Comparison of ENCODE assay signal across 10 mouse cellular contexts in the genomic region with DNA sequence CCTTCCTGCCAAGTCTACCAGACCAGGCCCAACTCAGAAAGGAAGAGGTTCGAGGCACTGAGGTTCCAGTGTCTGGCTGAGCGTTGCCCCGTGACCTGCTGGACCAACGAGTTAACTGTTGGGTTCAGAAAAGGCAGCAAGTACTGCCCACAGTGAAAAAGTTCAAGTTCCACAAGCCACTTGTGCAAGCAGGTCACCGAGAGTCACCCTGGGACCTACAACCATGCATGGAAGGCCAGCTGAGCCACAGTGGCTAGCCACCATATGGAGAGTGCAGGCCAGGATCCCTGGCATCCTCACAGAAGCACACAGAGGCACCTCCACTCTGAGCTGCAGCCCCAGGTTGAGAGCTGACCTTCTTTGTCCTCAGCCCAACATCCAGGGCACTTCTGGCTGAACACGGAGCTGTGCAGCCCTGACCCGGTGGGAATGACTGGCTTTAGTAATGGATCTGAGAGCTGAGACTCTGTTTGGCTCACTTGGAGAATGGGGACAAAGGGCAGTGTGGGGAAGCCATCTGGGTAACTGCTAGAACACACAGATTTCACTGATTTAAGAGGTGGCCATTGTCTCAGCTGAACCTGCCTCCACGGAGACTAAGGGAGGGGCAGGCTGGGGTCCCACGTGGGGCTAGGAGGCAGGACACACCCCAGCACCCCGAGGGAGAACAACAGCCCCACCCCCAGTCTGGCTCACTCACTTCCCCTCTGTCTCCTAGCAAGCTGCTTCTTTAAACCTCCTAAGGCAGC. TPM values are rescaled to one million over a fixed set of nuclear protein-coding genes. Genes with fewer than 3 reads are reported as not detected.
DNase-seq lines count a peak whose midpoint lies in the region; ATAC-seq and TF ChIP-seq lines count a peak whose summit lies in the region.
"Had no signal": no experiment of that assay in that cellular context is flagged by ENCODE, and none has a peak within 500 bp of the region (broad histone marks: within the 10 kb centered on the region; RNA-seq: fewer than 3 reads in every experiment).

No protein-coding gene starts in this region.

- peaks cover 24% of the 10 kb centered on the region; the same call in 1 of the 2 replicates for H3K4me1 ChIP-seq in kidney, adult 2 months (ENCODE audit: control insufficient read depth, insufficient read depth, low read length)
- H3K4me1 ChIP-seq in kidney, embryonic 14.5 days (ENCODE audit: control insufficient read depth, insufficient read depth, low read length): peaks cover 4% of the 10 kb centered on the region; the same call in 1 of the 2 replicates
- H3K4me1 ChIP-seq in bone marrow, adult 2 months (ENCODE audit: control insufficient read depth, insufficient read depth, low read length): peaks cover 10% of the 10 kb centered on the region
- H3K4me1 ChIP-seq in hindbrain, embryonic 11.5 days (replicated peaks; ENCODE audit: control insufficient read depth, insufficient read depth, low read length): no peaks in the 10 kb centered on the region

- peak; percentile 81 for DNase-seq in kidney, adult 2 months
- peak; percentile 20 for DNase-seq in hindbrain, embryonic 11.5 days (ENCODE audit: low spot score)
- DNase-seq in lung, postnatal 25 days (ENCODE audit: low spot score): peak; percentile 43
- DNase-seq in spleen, postnatal 36 days (ENCODE audit: low spot score in 2 of 2): peak; percentile 83 to 86
- no peak for DNase-seq in urinary bladder, adult 18-20 months (ENCODE audit: low spot score in 2 of 2)
- no peak for DNase-seq in testis, postnatal 14 days (ENCODE audit: low spot score)

- no peaks in the 10 kb centered on the region for H3K27me3 ChIP-seq in kidney, adult 2 months (replicated peaks; ENCODE audit: control insufficient read depth, insufficient read depth, low read length)
- no peaks in the 10 kb centered on the region for H3K27me3 ChIP-seq in kidney, embryonic 14.5 days (ENCODE audit: control insufficient read depth, insufficient read depth, low read length)
- H3K27me3 ChIP-seq in hindbrain, embryonic 11.5 days (ENCODE audit: control insufficient read depth, insufficient read depth, low read length): no peaks in the 10 kb centered on the region
- H3K27me3 ChIP-seq: heart, embryonic 13.5 days had no signal

- no peak for TF ChIP-seq CTCF in kidney, adult 2 months (conservative IDR thresholded peaks at IDR 0.05; ENCODE audit: insufficient read depth, insufficient read length, low read depth, low read length)
- TF ChIP-seq CTCF in bone marrow, adult 2 months (IDR thresholded peaks at IDR 0.05; ENCODE audit: control insufficient read depth, insufficient read depth, low read length): no peak

- H3K4me2 ChIP-seq in kidney, embryonic 14.5 days (replicated peaks; ENCODE audit: low read depth, low read length): no peak overlapping the region
- H3K4me2 ChIP-seq in hindbrain, embryonic 11.5 days (replicated peaks; ENCODE audit: low read depth, low read length): no peak overlapping the region
- H3K4me2 ChIP-seq: heart, embryonic 13.5 days had no signal

- peak overlapping the region; percentile 70 for H3K27ac ChIP-seq in kidney, adult 2 months (ENCODE audit: insufficient read depth, low read depth, low read length)
- no peak overlapping the region for H3K27ac ChIP-seq in kidney, embryonic 14.5 days (ENCODE audit: low read depth, low read length)
- H3K27ac ChIP-seq in bone marrow, adult 2 months (ENCODE audit: control insufficient read depth, insufficient read depth, low read depth, low read length, poor library complexity): peak overlapping the region; percentile 58
- H3K27ac ChIP-seq in hindbrain, embryonic 11.5 days (ENCODE audit: low read depth, low read length): peak overlapping the region; percentile 24; the same call in 1 of the 2 replicates
- H3K27ac ChIP-seq: heart, embryonic 13.5 days; macrophage had no signal

- H3K9ac ChIP-seq in kidney, embryonic 14.5 days (ENCODE audit: low read depth, low read length): no peak overlapping the region
- no peak overlapping the region for H3K9ac ChIP-seq in hindbrain, embryonic 11.5 days (ENCODE audit: low read depth, low read length)
- H3K9ac ChIP-seq: heart, embryonic 13.5 days had no signal

- WGBS in kidney, adult 2 months: 32% methylated on average over 10 of the region's 10 CpGs
- WGBS in kidney, embryonic 14.5 days: 41% methylated on average over 10 of the region's 10 CpGs
- WGBS in bone marrow, adult 2 months: 51% methylated on average over 10 of the region's 10 CpGs
- WGBS in hindbrain, embryonic 11.5 days: 59% methylated on average over 10 of the region's 10 CpGs

- no peak overlapping the region for H3K4me3 ChIP-seq in kidney, adult 2 months (ENCODE audit: insufficient read depth, low read depth, low read length)
- H3K4me3 ChIP-seq in kidney, embryonic 14.5 days (ENCODE audit: low read length): no peak overlapping the region
- no peak overlapping the region for H3K4me3 ChIP-seq in bone marrow, adult 2 months (replicated peaks; ENCODE audit: control insufficient read depth, low read depth, low read length)
- no peak overlapping the region for H3K4me3 ChIP-seq in hindbrain, embryonic 11.5 days (ENCODE audit: low read depth, low read length)
- H3K4me3 ChIP-seq: heart, embryonic 13.5 days had no signal

- no peak for TF ChIP-seq POLR2A in kidney, adult 2 months (IDR thresholded peaks at IDR 0.05; ENCODE audit: low read depth, low read length)
- no peak for TF ChIP-seq POLR2A in bone marrow, adult 2 months (IDR thresholded peaks at IDR 0.05; ENCODE audit: borderline replicate concordance, control insufficient read depth, low read depth, low read length)

- ATAC-seq in kidney, embryonic 14.5 days (ENCODE audit: low FRiP score, low TSS enrichment): no peak
- peak; percentile 59; the same call in 1 of the 2 replicates for ATAC-seq in hindbrain, embryonic 11.5 days (ENCODE audit: low FRiP score)

- no peaks in the 10 kb centered on the region for H3K36me3 ChIP-seq in kidney, adult 2 months (ENCODE audit: control insufficient read depth, insufficient read depth, low read length)
- no peaks in the 10 kb centered on the region for H3K36me3 ChIP-seq in kidney, embryonic 14.5 days (ENCODE audit: control insufficient read depth, insufficient read depth, low read length)
- no peaks in the 10 kb centered on the region for H3K36me3 ChIP-seq in hindbrain, embryonic 11.5 days (ENCODE audit: control insufficient read depth, insufficient read depth, low read length)
- H3K36me3 ChIP-seq: heart, embryonic 13.5 days had no signal

- H3K9me3 ChIP-seq in kidney, embryonic 14.5 days (ENCODE audit: control insufficient read depth, low read length): no peaks in the 10 kb centered on the region
- no peaks in the 10 kb centered on the region for H3K9me3 ChIP-seq in hindbrain, embryonic 11.5 days (ENCODE audit: control insufficient read depth, low read length)
- H3K9me3 ChIP-seq: heart, embryonic 13.5 days had no signal

RNA-seq across cellular contexts. Expression of a gene that starts 39.8 kb away (rescaled TPM):
- polyA plus RNA-seq in kidney, adult 2 months (2012; rRNA removed): 23.6 and 25.8 TPM in 2 replicates
- polyA plus RNA-seq in kidney, embryonic 14.5 days (2014; fragmentation: Nextera tagmentation; extraction: Ambion mirVana): 9.3 and 11.9 TPM in 2 replicates
- polyA plus RNA-seq in bone marrow, adult 2 months (2011; ENCODE audit: insufficient read depth, insufficient read length, low replicate concordance, missing spikeins): 14.5 and 27.9 TPM in 2 replicates
- 5.1 and 6.2 TPM in 2 replicates for polyA plus RNA-seq in hindbrain, embryonic 11.5 days (2014; fragmentation: Nextera tagmentation; extraction: Ambion mirVana)

Comparison
In these comparisons a context has a peak if more than half of its experiments do, and no peak if none do; other contexts are left out.
1. DNase-seq: peak in kidney, adult 2 months (single experiment), hindbrain, embryonic 11.5 days (single experiment), lung, postnatal 25 days (single experiment) and spleen, postnatal 36 days (2 of 2); none in urinary bladder, adult 18-20 months (0 of 2) and testis, postnatal 14 days (single experiment).